Mouse (Mus musculus): Measurements from ENCODE around the gene Pdlim5. TPM values are rescaled to one million over a fixed set of nuclear protein-coding genes. Genes with fewer than 3 reads are reported as not detected.
A peak's percentile ranks its signal among the peaks of the same experiment; 100 is the strongest.
"Not testable (repeated sequence)": the region's sequence is repeated elsewhere in the genome, so short reads cannot be mapped to it uniquely, and the experiment has no call there.

Pdlim5 gene
- total RNA-seq (2021): 10 to 100 TPM; 18.9 to 20.4 TPM
- long read RNA-seq, experiment 1, full-length matches to known transcripts: 4 of 17 reads
- long read RNA-seq, experiment 1, partial matches to known transcripts: 3 of 17 reads
- long read RNA-seq, experiment 1, other reads (novel, unspliced or antisense): 10 of 17 reads
- long read RNA-seq, experiment 2, full-length matches to known transcripts: 4 of 10 reads
- long read RNA-seq, experiment 2, partial matches to known transcripts: 3 of 10 reads
- long read RNA-seq, experiment 2, other reads (novel, unspliced or antisense): 3 of 10 reads

DNA sequence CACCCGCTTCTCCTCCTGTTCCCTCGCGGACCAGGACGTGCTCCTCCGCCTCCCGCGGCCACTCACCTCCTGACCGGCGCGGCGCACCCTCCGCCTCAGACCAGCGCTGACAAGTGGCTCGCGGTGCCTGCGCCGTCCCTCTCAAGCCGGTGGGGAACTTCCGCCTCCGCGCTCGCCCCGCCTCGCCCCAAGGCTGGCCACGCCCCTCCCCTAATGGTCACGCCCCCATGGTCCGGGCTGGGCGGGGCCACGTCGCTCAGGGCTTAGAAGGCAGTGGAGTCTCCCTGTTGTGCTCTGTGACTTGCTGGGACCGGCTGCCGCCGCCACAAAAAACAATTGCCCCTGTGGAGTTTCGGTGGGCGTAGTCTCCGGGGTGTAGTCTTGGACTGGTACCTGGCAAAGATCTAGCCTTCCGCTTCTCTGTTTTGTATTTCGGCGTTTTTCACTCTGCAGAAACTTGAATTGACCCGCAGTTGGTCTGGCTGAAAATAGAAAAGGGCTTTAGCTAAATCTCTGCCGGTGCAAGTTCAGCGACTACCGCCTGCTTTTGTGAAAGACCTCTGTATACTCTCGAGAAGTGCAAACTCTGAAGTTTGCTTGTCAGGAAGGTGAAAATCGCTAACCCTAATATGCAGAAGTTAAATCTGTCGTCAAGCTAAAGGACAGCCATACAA is at the start of gene Pdlim5:
Pdlim5 (minus strand) TSS at position 177 of the 674 bp plus-strand sequence.
- DNase-seq (ENCODE audit: low spot score in 2 of 2): peak; percentile 77 to 83
- intact Hi-C loops (cut with DNase I): loop anchor here (5.0 kb wide), 1 partner anchor 47 kb away; no protein-coding TSS in a partner anchor

DNA sequence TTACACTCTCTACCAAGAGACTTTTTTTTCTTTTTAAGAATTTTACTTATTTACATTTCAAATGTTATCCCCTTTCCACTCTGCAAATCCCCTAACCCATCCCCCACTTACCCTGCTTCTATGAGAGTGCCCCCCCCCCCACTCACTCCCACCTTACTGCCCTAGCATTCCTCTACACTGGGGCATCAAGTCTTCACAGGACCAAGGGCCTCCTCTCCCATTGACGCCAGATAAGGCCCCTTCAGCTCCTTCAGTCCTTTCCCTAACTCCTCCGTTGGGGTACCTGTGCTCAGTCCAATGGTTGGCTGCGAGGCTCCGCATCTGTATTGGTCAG is 48.2 kb upstream of the Pdlim5 start:
- DNase-seq (ENCODE audit: low spot score in 2 of 2): no peak
- intact Hi-C loops (cut with DNase I): loop anchor here (2.0 to 5.0 kb wide), 2 partner anchors 46 to 149 kb away; partner anchors contain the start of gene Pdlim5

DNA sequence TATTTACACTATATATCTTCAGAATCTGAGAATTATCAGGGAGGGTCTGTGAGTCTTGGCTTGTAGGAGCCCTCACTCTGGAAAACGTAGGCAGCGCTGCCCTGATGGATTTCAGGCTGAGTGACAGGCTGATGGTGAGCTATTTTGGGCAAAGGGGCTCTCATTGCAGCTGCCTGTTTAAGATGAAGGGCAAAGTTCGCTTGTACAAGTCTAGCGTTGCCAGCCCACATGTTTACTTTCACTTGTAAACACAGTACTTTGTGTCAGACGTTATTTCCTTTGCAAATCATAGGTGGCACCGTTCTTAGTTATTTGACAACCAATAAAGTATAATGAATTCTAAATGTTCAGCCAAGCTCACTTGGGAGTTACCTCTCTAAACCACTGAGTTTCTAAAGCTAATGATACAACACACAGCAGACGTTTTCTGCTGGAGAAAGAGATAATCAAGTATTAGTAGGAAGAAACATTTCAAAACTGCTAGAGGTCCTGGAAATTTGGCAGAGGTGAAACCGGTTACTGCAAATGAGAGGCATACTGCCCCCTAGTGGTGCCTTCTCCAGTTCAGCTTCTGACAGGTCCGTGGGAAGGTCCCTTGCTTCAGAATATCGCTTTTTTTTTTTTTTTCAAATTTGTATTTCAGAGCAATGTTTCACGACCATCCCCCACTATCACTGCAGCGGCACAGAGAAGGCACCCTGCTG is 47.7 kb upstream of the Pdlim5 start:
- intact Hi-C loops (cut with DNase I): loop anchor here (2.0 to 5.0 kb wide), 2 partner anchors 46 to 148 kb away; partner anchors contain the start of gene Pdlim5
- DNase-seq (ENCODE audit: low spot score in 2 of 2): peak; percentile 84 to 89

DNA sequence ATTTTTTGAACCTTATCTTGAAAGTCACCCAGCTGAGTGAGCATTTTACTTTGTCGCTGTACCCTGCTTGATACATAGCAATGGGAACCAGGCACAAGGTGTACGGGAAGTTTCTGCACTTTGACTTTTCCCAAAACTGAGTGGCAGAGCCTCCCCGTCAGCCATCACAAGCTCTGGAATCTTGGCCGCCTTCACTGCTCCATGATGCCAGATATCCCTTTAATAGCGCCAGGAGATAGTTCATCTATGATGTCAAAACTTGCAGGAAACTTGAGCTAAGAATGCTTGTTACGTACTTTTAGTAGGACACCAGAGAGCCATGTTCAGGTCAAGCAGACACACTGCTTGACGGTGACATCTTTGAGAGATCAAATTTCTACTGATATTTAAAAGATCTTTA is 46.7 kb upstream of the Pdlim5 start:
- intact Hi-C loops (cut with DNase I): loop anchor here (2.0 to 5.0 kb wide), 2 partner anchors 45 to 147 kb away; partner anchors contain the start of gene Pdlim5

DNA sequence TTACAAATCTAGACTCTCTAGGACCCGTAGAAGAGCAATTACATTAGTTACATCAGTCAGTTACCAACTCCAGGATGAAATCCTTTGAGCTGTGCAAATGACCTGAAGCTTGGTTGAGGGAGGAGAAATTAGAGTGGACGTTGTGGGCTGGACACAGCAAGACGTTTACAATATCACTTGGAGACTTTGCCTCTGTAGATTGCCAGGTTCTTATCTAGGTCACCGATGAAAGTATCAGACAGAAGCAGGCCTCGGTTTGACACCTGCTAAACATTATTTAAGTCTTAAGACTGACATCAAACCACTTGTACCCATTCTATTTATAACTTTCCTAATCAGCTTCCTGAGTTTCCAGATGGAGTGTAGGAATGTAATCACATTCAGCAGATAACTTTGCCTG is 45.6 kb upstream of the Pdlim5 start:
- intact Hi-C loops (cut with DNase I): loop anchor here (5.0 kb wide), 1 partner anchor 44 kb away; the partner anchor contains the start of gene Pdlim5
- DNase-seq (ENCODE audit: low spot score in 2 of 2): no peak

More for the DNA sequence above, 46.7 kb upstream of the Pdlim5 start:
- DNase-seq (ENCODE audit: low spot score in 2 of 2): no peak

DNA sequence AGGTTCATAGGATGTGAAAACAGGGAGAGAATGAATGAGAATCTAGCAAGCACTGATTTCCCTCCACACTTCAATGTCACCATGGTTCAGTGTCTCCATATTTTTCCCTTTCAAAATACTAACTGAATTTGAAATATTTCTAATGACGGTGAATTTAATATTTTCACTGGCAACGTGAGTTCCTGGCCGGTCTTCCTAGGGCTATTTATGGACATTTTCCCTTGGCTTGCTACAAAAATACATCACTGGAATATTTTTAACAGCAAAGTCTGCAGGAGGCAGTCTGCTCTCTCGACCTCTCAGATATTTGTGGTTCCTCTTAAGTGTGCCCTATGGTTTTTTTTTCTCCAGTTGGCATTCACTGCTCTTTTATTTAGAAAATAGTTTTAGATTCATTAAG is 44.7 kb upstream of the Pdlim5 start:
- no peak for DNase-seq (ENCODE audit: low spot score in 2 of 2)
- intact Hi-C loops (cut with DNase I): loop anchor here (5.0 kb wide), 1 partner anchor 43 kb away; the partner anchor contains the start of gene Pdlim5

DNA sequence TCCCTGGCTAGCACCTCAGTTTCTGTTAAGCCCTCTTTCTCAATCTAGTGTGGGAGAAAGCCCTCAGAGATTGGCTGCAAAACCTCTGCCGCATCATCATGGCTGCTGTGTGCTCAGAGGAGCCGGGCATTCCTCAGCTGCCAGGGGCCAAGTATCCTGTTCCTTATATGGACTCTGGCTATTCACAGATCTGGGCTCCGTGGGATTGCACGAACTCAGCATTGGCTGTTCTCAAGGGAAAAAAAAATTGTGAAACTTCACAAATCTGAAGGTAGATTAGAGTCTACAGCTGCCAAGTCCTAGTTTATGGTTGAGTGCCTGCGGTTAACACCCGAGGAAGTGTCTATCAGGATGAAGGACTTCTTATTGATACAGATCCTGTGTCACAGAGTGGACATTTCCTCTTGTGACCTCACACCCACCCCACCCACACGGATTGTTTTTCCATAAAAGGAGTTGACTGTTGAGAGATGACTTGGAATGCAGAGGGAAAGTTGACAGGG is 44.1 kb upstream of the Pdlim5 start:
- intact Hi-C loops (cut with DNase I): loop anchor here (5.0 kb wide), 1 partner anchor 42 kb away; the partner anchor contains the start of gene Pdlim5
- no peak for DNase-seq (ENCODE audit: low spot score in 2 of 2)

DNA sequence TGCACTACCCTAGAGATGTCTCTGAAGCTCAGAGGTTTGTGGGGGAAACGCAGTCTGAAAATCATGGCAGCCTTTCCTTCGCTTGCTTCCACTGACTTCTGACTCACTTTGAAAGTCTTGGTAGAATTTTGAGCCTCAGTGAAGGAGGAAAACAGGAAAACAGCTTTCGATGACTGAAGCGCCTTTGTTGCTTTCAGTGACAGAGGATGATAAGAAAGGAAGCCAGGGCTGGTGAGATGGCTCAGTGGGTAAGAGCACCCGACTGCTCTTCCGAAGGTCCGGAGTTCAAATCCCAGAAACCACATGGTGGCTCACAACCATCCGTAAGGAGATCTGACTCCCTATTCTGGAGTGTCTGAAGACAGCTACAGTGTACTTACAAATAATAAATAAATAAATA is 43.1 kb upstream of the Pdlim5 start:
- intact Hi-C loops (cut with DNase I); DNase-seq (ENCODE audit: low spot score in 2 of 2): not testable (repeated sequence)

DNA sequence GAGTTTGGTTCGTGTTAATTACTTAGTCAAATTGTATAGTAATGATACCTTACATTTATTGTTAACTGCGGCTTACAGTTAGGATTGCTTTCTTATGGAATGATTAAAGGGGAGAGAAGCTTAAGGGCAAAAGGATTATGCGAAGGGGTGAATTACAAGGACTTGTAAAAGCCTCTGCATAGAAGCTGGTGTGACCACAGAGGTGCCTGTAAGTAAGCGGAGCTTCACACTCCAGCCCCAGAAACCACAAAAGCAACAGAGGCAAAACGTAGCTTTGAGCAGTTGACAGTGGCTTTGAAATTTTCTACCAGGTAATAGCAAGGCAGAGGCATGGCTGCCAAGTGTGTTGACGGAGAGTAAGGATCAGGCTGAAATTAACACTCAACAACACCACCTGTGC is 41.3 kb upstream of the Pdlim5 start:
- DNase-seq (ENCODE audit: low spot score in 2 of 2): no peak
- intact Hi-C loops (cut with DNase I): no loop called here

DNA sequence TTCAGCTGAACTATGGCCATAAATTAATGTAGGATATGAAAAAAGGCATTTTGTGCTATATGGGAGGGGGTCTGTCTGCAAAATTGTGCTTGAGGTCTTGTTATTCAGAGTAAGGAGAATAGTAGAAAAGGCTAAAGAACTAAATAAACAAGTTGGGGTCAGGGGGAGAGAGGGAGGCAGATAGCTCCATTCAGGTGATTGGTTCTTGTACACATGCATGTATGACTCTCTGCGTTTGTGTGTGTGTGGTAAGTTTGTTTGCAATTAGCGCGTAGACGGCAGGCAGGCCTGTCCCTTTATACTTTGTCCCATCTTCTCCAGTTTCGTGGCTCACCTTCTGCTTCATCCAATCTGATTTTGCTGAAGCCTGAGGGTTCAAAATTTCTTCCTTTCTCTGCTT is 40.7 kb upstream of the Pdlim5 start:
- intact Hi-C loops (cut with DNase I): no loop called here
- no peak for DNase-seq (ENCODE audit: low spot score in 2 of 2)

DNA sequence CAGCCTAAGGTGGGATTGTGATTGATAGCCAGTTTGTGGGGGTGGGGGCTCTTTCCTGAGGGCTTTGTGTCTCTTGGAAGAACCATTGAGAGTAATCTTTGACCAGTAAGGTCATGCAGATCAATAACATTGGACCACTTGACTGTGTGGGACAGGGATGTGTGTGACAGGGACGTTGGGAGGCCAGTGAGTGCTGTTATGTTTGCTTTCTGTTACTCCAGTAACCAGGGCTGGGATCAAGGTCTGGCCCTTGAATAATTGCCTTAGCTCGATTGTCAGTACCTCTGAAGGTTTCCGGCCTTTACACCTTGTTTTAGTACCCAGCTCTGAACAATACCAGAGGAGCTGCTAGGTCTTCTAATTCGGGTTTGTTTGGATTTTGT is 39.3 kb upstream of the Pdlim5 start:
- DNase-seq (ENCODE audit: low spot score in 2 of 2): no peak
- intact Hi-C loops (cut with DNase I): no loop called here

DNA sequence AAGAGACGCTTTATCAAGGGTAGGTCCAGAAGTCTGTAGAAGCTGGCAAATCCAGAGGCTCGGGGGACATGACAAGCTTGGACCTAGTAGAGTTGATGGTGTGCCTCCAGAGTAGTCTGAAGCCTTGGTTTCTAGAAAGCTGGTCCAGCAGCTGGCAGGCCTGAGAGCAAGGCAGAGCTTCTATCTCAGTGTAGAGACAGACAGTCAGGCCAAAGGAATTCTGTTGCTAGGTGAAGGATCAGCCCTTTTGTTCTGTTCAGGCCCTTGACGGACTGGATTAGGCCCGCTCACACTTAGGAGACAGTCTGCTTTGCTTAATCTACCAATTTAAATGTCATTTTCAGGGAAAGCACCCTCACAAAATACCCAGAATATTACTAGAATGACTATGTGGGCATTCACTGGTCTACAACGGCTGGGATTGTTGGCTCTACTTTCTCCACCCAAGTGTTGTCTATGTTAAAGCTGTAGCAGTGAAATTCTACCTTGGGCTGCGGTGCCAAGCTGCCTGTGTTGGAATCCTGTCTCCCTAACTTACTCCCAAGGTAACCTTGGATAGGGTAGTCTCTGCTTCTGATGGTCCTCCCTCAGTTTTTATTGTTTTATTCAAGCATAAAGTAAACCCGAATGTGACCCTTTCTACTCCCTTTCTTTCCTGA is 38.8 kb upstream of the Pdlim5 start:
- intact Hi-C loops (cut with DNase I): no loop called here
- DNase-seq (ENCODE audit: low spot score in 2 of 2): no peak

DNA sequence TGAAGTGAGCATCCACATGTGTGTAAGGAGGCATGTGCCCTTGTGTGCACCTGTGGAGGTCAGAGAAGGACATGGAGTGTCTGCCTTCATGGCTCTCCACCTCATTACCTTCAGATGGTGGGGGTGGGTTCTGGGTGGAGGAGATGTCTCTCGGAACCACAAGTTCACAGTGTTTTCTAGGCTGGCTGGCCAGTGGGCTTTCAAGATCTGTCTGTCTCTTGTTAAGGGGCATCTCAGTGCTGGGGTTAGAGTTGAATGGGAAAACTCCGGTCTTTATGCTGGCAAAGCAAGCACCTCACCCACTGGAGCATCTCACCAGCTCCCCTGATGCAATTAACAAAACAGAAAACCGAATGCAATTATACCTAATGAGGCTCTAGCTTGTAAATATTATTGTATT is 36.0 kb upstream of the Pdlim5 start:
- no peak for DNase-seq (ENCODE audit: low spot score in 2 of 2)
- intact Hi-C loops (cut with DNase I): no loop called here

DNA sequence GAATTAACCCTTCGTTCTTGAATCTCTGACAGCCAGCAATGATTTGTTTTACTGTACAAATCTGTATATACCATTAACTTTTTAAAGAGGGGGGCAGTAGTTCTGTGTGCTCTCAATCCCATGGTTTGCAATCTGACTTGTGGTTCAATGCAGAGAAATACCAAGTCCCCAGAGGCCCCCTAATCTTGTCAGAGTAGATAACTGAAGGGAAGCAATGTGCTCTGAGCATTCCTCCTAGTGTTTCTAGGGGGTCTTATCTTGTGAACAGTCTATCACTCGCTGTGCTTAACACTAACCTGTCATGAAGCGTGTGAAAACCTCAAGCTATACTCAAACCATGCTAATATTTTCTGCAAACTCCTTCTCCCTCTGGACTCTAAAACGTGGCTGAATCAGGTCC is 34.6 kb upstream of the Pdlim5 start:
- DNase-seq (ENCODE audit: low spot score in 2 of 2): no peak
- intact Hi-C loops (cut with DNase I): no loop called here

DNA sequence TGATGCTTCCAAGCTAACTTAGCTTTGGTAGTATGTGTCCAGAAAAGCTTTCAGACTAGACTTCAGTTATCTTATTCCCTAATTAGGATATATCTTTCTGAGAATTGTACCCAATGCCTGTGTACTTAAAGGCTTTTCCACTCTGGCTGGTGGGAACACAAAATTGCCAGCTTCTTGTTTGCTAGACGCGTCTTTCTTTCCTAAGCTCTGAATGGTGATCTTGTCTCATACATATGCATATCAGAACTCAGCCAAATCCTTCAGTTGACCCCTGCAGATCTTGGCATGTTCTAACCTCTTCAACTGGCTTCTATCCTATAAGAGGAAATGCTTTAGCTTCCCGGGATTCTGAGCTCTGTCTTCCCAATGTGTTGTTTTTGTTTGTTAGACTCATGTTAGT is 31.3 kb upstream of the Pdlim5 start:
- DNase-seq (ENCODE audit: low spot score in 2 of 2): no peak
- intact Hi-C loops (cut with DNase I): no loop called here

DNA sequence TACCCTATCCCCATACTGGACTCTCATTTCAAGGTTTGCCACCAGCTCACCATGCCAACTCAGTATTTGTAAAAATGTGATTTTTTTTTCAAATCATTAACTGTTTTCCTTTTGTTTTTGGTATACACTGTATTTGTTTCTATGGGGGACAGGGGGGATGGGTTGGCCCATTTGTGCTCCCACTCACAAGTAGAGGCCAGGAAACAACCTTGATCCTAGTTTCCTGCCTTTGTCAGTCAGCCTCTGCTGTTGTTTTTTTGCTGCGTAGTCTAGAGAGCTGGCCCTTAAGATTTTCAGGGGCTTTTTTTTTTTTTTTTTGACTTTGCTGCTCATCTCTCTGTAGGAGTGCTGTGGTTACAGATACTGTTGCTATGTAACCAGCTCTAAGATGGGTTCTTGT is 28.6 kb upstream of the Pdlim5 start:
- intact Hi-C loops (cut with DNase I): no loop called here
- no peak for DNase-seq (ENCODE audit: low spot score in 2 of 2)

DNA sequence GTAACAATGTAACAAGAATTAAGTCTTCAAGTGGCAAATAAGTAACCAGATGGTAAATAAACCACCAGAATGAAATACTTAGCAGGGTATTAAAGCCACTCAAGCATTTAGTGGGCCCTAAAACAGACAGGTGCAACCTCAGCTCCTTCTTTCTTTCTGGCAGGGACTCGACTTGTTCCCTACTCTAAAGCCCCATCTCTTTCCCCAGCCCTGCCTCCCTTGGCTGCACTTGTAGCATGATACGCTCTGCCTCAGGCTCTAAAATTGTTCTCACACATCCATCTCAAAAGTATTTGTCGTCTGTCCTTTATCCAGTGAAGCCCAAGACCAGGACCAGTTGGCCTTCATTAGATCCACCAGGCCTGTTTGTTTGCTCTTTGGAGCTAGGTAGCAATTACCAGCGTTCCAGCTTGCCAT is 28.0 kb upstream of the Pdlim5 start:
- intact Hi-C loops (cut with DNase I): no loop called here

DNA sequence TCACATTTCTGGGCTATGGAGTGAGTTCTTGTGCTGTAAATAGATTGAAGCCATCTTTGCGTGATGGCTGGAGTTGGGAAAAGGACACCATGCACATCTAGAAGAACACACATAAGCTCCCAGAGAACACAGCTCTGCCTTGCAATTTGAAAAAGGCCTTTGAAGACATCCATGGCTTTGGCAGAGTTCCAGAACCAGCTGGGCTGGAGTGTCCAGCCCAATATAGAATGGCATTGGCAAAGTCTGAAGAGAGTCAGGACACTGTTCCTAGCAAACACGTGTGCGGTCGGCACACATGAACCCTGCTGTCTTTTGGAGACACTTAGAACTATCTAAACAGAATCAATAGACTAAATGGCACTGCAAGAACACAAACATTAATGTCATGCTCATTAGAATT is 26.7 kb upstream of the Pdlim5 start:
- intact Hi-C loops (cut with DNase I): no loop called here
- no peak for DNase-seq (ENCODE audit: low spot score in 2 of 2)

More for the DNA sequence above, 28.0 kb upstream of the Pdlim5 start:
- no peak for DNase-seq (ENCODE audit: low spot score in 2 of 2)

DNA sequence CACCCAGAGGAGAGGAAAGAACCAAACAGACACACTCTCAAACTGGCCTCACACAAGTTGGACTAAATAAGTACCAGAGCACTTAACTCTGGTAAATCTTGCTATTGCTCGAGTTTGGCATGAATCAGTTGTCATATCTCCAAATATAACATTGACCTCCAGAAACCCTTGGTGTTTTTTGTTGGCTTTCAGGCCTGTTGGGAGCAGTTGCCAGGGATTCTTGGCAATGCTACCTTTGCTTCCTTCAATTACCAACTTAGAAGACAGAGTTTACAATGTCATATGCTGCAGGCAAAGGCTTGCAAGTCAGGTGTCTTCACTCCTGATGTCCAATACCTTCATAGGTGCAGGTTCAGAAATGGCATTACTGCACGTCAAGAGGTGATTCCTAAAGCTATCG is 26.0 kb upstream of the Pdlim5 start:
- no peak for DNase-seq (ENCODE audit: low spot score in 2 of 2)
- intact Hi-C loops (cut with DNase I): no loop called here

DNA sequence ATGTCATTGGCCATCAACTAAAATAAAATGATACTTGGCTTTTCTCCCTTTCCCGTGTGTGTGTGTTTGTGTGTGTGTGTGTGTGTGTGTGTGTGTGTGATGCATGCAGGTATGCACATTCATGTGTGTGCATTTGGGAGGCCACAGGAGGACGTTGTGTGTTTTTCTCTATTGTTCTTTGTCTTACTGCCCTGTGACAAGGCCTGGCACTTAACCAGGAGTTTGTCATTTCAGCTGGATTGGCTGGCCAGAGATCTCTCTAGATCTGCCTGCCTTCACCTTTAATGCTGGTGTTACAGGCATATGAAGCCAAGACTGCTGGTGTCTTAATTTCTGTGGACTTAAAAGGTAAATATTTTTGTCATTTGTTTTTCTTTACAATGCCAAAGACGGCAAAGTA is 22.5 kb upstream of the Pdlim5 start:
- no peak for DNase-seq (ENCODE audit: low spot score in 2 of 2)
- intact Hi-C loops (cut with DNase I): no loop called here

Data from left cerebral cortex, postnatal 14 days (tissue).